Mouse (Mus musculus) thymus, adult 2 months (tissue): ENCODE measurements around the gene Btbd9.

Experiments
- CTCF ChIP-seq: fragments of 200-500 bp; IDR thresholded peaks from 2 replicates; pipeline ENCODE4 v1.5.1; 2012; ENCODE audit warnings: mild to moderate bottlenecking, control low read depth, low read length, moderate library complexity, borderline replicate concordance; ENCODE audit not compliant: control insufficient read depth, poor library complexity, insufficient read depth; ENCODE audit errors: extremely low read depth
- POLR2A ChIP-seq: fragments of 200-500 bp; IDR thresholded peaks from 2 replicates; pipeline ENCODE4 v1.6.1; 2012; ENCODE audit warnings: mild to moderate bottlenecking, low read length, control low read depth, moderate library complexity; ENCODE audit not compliant: control insufficient read depth, poor library complexity, insufficient read depth; ENCODE audit errors: extremely low read depth

DNA sequence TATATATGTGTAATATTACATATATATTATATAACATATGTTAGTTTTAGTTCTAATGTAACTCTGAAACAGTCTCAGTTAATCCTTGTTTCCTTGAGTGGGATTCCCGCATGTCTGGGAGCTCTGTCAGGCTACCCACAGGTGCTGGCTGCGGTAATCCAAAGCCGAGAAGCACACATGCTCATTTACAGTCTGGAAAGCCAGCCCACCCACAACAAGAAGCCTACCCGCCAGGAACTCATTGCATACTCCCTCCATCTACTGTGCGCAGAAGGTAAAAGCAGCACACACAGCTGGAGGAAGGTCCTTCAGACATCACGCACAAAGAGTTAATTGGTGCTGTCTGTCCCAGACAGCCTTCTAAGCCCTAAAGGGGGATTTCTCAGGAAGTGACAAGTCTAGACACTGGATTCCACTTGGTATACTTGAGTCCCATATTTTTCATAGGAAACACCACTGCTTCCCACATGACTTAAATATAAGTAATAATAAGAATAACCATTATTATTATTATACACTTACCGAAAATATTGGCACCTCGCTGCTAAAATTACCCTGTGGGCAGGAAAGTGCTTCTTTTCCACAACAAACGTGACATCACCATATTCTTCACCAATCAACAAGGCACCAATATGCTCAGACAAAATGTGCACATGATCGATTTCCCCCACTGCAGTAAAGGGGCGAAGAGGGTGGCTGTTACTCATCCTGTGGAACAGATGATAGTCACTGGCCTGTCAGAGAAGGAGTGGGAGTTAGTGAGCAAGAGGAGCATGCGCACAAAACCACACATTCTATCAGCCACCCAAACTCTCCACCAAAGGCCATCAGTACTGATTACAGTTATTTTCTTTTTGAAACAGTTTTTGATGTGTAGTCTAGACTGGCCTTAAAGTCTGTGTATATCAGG lies 46.4 kb downstream of the Btbd9 start:
- TF ChIP-seq CTCF (no peak), POLR2A (no peak)
